Mouse (Mus musculus) small intestine, adult 2 months (tissue): ENCODE results near the gene Tor1b. TPM values are rescaled to one million over a fixed set of nuclear protein-coding genes. Genes with fewer than 3 reads are reported as not detected.
"Not testable (repeated sequence)": the region's sequence is repeated elsewhere in the genome, so short reads cannot be mapped to it uniquely, and the experiment has no call there.

Source experiments
- H3K27ac ChIP-seq: fragments of 200-500 bp; 2 replicates; pipeline ENCODE4 v1.5.1; 2012; ENCODE audit warnings: low read depth, low read length, control low read depth, inconsistent platforms; ENCODE audit not compliant: insufficient read depth
- H3K27me3 ChIP-seq: fragments of 200-500 bp; 2 replicates; pipeline ENCODE4 v1.6.1; 2012; ENCODE audit warnings: mild to moderate bottlenecking, moderate library complexity, low read length, inconsistent platforms; ENCODE audit not compliant: control insufficient read depth, insufficient read depth
- H3K36me3 ChIP-seq: fragments of 200-500 bp; 2 replicates; pipeline ENCODE4 v1.6.1; 2012; ENCODE audit warnings: mild to moderate bottlenecking, low read length, control low read depth, inconsistent platforms; ENCODE audit not compliant: control insufficient read depth, insufficient read depth
- H3K4me1 ChIP-seq: fragments of 200-500 bp; 2 replicates; pipeline ENCODE4 v1.6.1; 2012; ENCODE audit warnings: low read length, inconsistent platforms, mixed read lengths; ENCODE audit not compliant: control insufficient read depth, insufficient read depth, insufficient read length
- H3K4me3 ChIP-seq: fragments of 200-500 bp; 2 replicates; pipeline ENCODE4 v1.5.1; 2012; ENCODE audit warnings: low read depth, mild to moderate bottlenecking, control low read depth, inconsistent platforms, low read length, moderate library complexity
- CTCF ChIP-seq: fragments of 200-500 bp; IDR thresholded peaks from 2 replicates; pipeline ENCODE4 v1.5.1; 2012; ENCODE audit warnings: low read depth, mild to moderate bottlenecking, control low read depth, inconsistent platforms, low read length, moderate library complexity, mixed read lengths; ENCODE audit not compliant: insufficient replicate concordance, insufficient read length; ENCODE audit errors: extremely low read depth
- POLR2A ChIP-seq: fragments of 200-500 bp; IDR thresholded peaks from 2 replicates; pipeline ENCODE4 v1.6.1; 2012; ENCODE audit warnings: low read depth, mild to moderate bottlenecking, control low read depth, inconsistent platforms, low read length, moderate library complexity
- WGBS: fragments of 180-500 bp; shearing (Covaris S2); methylation state at CpG from one replicate; pipeline ENCODE4 v1.1.7; 2018; 5-methylcytosine and 5-hydroxymethylcytosine counted together
- polyA plus RNA-seq: library from polyadenylated mRNA; depleted of rRNA; stranded (reverse); fragments of >200 nt; gene quantifications from 2 replicates; pipeline ENCODE4 v1.2.3, GENCODE M21; 2012

The Tor1b gene
- polyA plus RNA-seq, 1 experiment, result 8.0 TPM

DNA sequence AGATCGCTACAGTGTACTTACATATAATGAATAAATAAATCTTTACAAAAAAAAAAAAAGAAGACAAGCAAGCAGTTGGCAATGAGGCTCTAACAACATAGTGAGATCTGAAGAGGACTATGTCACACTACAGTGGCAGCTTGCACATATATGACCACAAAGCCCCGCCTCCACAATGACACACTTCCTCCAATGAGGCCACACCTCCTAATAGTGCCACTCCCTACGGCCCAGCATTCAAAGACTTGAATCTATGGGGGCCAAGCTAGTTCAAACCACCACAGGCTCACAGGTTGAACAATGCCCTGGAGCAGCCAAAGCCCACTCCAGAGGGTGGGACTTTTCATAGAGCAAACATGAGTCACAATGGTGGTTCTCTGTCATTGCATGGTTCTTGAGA lies 20.8 kb upstream of the Tor1b start:
- 82% methylated on average over 3 of the region's 3 CpGs for WGBS
- no peak overlapping the region for H3K27ac ChIP-seq
- H3K4me1 ChIP-seq, result peaks cover 16% of the 10 kb centered on the region
- H3K4me3 ChIP-seq, result no peak overlapping the region
- no peak for TF ChIP-seq CTCF
- TF ChIP-seq POLR2A, result no peak
- H3K27me3 ChIP-seq, result no peaks in the 10 kb centered on the region
- H3K36me3 ChIP-seq, result no peaks in the 10 kb centered on the region

- Histone ChIP-seq H3K36me3 (no peaks in the 10 kb centered on the region), H3K4me1 (peaks cover 13% of the 10 kb centered on the region), H3K27ac (no peak overlapping the region), H3K4me3 (no peak overlapping the region), H3K27me3 (no peaks in the 10 kb centered on the region)
- WGBS, result 70% methylated on average over 6 of the region's 6 CpGs
- TF ChIP-seq CTCF (no peak), POLR2A (no peak)
Measured at GRCm38 (mm10) chr2:30933032-30933431, 19.7 kb upstream of the Tor1b start.

DNA sequence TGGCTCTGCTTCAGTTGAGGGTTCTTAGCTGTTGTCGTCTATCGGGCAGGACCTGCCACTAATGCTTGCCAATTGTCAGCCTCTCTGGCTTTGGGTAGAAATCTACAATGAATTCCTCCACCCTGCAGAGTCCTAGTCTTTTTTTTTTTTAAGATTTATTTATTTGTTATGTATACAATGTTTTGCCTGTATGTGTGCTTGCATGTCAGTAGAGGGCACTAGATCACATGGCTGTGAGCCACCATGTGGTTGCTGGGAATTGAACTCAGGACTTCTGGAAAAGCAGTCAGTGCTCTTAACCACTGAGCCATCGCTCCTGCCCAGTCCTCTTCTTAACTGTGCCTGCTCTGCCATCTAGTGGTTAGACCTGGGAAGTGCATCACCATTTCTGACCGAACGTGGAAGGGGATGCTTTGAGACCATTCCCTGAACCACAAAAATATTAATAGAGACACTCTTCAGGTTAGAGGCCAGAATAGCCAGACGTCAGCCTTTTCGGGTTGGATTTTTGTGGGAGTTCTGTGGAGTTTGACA lies 18.8 kb upstream of the Tor1b start:
- Histone ChIP-seq H3K27me3 (no peaks in the 10 kb centered on the region), H3K4me1 (peaks cover 7% of the 10 kb centered on the region), H3K4me3 (no peak overlapping the region), H3K36me3 (no peaks in the 10 kb centered on the region), H3K27ac (no peak overlapping the region)
- TF ChIP-seq CTCF (peak; percentile 59; the same call in 1 of the 2 replicates), POLR2A (no peak)
- WGBS, result 19% methylated on average over 7 of the region's 7 CpGs

DNA sequence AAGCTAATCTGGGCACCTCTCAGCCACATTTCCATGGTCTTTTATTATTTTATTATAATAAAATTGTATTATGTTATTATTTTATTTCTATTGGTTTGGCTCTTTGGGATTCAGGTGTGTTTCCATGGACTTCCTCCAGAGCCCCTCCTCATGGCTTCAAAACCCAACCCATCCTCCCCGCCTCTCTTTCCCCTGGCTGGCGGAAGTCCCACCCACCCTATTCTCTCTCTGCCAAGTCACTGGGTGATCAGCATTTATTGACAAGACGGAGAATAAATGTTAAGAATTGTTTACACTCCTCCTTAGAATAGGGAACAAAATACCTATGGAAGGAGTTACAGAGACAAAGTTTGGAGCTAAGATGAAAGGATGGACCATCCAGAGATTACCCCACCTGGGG lies 16.0 kb upstream of the Tor1b start:
- TF ChIP-seq POLR2A (no peak), CTCF (no peak)
- Histone ChIP-seq H3K36me3 (no peaks in the 10 kb centered on the region), H3K4me3 (no peak overlapping the region), H3K4me1 (no peaks in the 10 kb centered on the region), H3K27ac (no peak overlapping the region), H3K27me3 (no peaks in the 10 kb centered on the region)
- 62% methylated on average over 3 of the region's 3 CpGs for WGBS

- WGBS, result 64% methylated on average over 8 of the region's 8 CpGs
- no peaks in the 10 kb centered on the region for H3K36me3 ChIP-seq
- no peaks in the 10 kb centered on the region for H3K4me1 ChIP-seq
- no peaks in the 10 kb centered on the region for H3K27me3 ChIP-seq
- no peak overlapping the region for H3K4me3 ChIP-seq
- no peak overlapping the region for H3K27ac ChIP-seq
- TF ChIP-seq POLR2A (no peak), CTCF (no peak)
Measured at GRCm38 (mm10) chr2:30937731-30938130, 15.0 kb upstream of the Tor1b start.

DNA sequence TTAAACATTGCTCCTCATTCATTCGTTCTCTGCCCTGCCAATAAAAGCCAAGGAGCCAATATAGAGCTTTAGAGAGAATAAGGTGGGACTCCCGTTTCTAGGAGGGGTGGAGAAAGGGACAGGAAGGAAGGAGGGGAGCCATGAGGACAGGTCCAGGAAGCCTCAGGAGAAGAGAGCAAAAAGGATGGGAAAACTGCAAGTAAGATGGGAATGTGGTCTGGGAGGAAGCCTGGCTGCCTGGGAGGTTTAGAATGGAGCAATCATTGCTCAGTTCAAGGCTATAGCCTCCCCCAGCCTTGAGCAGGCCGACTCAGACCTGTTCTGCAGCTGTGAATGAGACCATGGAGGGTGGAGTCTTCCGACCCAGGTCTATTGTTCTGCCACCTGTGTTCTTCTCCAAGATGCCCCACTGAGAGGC lies 14.2 kb upstream of the Tor1b start:
- no peak overlapping the region for H3K27ac ChIP-seq
- H3K4me1 ChIP-seq, result no peaks in the 10 kb centered on the region
- H3K36me3 ChIP-seq, result no peaks in the 10 kb centered on the region
- TF ChIP-seq CTCF (no peak), POLR2A (no peak)
- no peaks in the 10 kb centered on the region for H3K27me3 ChIP-seq
- H3K4me3 ChIP-seq, result no peak overlapping the region
- 28% methylated on average over 4 of the region's 4 CpGs for WGBS

DNA sequence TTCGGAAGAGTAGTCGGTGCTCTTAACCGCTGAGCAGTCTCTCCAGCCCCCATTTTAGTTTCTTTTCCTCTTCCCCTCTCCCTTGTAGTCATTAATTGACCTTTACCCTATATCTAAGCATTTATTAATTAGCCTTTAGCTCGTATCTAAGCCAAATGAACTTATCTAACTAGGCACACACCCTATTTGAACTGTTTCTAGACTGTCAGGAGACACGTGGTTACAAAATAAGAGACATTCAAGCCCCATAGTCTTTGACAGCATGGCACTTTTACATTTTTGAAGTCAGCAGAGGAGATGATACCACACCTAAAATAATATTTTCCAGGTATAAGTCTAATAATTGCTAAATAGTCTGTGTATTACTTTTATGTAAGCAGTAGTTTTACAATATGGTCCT lies 11.2 kb upstream of the Tor1b start:
- TF ChIP-seq CTCF (no peak), POLR2A (no peak)
- no peak overlapping the region for H3K27ac ChIP-seq
- WGBS, result 48% methylated on average over 5 of the region's 5 CpGs

GRCm38 (mm10) chr2:30942116-30942515 lies 10.6 kb upstream of the Tor1b start:
- not testable (repeated sequence) for H3K36me3 ChIP-seq, H3K4me3 ChIP-seq, H3K27ac ChIP-seq, H3K27me3 ChIP-seq, H3K4me1 ChIP-seq
- 9% methylated on average over 7 of the region's 7 CpGs for WGBS

More for the DNA sequence above, 11.2 kb upstream of the Tor1b start:
- H3K27me3 ChIP-seq, result no peaks in the 10 kb centered on the region
- H3K4me1 ChIP-seq, result no peaks in the 10 kb centered on the region
- H3K36me3 ChIP-seq, result no peaks in the 10 kb centered on the region
- no peak overlapping the region for H3K4me3 ChIP-seq
